Mouse (Mus musculus): ENCODE measurements around the gene Opn1sw. TPM values are rescaled to one million over a fixed set of nuclear protein-coding genes. Genes with fewer than 3 reads are reported as not detected.

The Opn1sw gene
- total and polyA plus RNA-seq, 3 experiments = 0.27 TPM; not detected in 2

DNA sequence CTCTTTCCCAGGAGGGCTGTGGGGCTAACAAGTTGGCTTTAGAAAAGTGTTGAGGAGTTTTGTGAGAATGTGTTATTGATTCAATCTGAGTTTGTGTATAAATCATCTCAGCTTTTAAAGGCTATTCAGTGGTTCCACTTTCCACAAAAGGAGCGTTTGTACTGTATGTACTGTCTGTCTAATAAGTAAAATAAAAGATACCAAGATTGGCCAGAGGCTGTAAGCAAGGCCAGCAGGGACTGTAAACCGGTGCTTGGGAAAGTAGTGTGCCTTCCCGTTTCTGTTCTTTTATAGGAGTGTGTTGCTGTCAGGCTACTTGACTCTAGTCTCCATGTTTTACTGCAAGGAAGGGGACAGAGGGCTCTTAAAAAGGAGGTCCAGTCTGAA is 25.1 kb downstream of the Opn1sw start:
- TF ChIP-seq CTCF (IDR thresholded peaks at IDR 0.05; ENCODE audit: low read depth, low read length) (no peak), TAL1 (conservative IDR thresholded peaks at IDR 0.05; ENCODE audit: low read depth, low read length) (no peak), GATA1 (IDR thresholded peaks at IDR 0.05; ENCODE audit: borderline replicate concordance, low read length) (no peak), GATA2 (IDR thresholded peaks at IDR 0.05; ENCODE audit: borderline replicate concordance, low read depth, low read length) (no peak), POLR2AphosphoS5 (IDR thresholded peaks at IDR 0.05; ENCODE audit: insufficient replicate concordance, low read depth, low read length) (no peak)
- no peaks in the 10 kb centered on the region for H3K9me3 ChIP-seq (replicated peaks)
- no peak overlapping the region for H3K4me3 ChIP-seq (ENCODE audit: low read depth, low read length)
- H3K27me3 ChIP-seq (ENCODE audit: insufficient read depth, low read length) = no peaks in the 10 kb centered on the region
- ATAC-seq (ENCODE audit: extremely low read depth, insufficient number of reproducible peaks, low FRiP score, poor library complexity, severe bottlenecking) (no peak), DNase-seq (ENCODE audit: low spot score) (no peak)
- H3K36me3 ChIP-seq (replicated peaks) = peaks cover 80% of the 10 kb centered on the region
- no peaks in the 10 kb centered on the region for H3K4me1 ChIP-seq (ENCODE audit: insufficient read depth, low read depth, low read length)

DNA sequence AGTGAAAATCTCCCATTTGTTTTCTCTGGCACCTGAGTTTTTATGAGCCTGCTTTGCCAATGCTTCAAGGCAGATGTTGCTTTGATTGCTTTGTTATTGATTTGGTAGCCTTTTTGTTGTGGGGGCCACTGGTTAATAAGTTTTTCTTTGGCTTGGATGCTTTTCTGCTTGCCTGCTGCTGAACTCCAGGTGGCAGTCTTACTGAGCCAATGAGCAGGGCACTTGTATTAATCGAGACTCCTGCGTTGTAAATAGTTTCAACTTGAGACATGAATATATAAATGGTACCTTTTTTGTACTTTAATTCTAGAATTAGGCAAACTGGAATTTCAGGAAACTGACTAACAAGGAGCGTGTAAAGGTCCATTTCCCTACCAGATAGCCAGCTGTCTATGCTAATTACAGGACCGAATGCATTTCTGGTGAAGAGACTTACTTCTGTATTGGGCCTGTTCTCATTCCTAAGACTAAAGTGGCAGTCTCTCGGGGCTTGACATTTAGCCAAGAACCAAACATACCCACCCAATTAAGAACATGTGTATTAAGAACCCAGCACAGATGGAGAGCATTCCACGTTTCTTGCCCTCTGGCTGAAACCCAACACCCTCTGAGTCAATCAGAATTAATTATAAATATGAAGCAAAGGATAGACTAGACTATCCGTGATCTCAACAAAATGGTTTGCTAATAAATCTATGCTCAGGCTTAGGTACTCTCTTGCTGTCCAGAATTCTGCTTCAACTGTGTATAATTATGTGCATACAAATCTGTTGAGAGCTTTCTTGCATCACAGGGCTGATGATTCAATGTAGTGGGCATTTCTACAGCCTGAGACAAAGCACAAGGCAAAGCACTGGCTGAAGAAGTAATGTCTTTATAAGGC is 25.8 kb downstream of the Opn1sw start:
- Histone ChIP-seq H3K36me3 (replicated peaks) (peaks cover 81% of the 10 kb centered on the region), H3K9me3 (replicated peaks) (no peaks in the 10 kb centered on the region), H3K4me3 (ENCODE audit: low read depth, low read length) (no peak overlapping the region), H3K27me3 (ENCODE audit: insufficient read depth, low read length) (no peaks in the 10 kb centered on the region), H3K4me1 (ENCODE audit: insufficient read depth, low read depth, low read length) (0 out of 2 replicates have a peak, but pooled peaks cover under 1% of the 10 kb centered on the region)
- DNase-seq (ENCODE audit: low spot score) (no peak), ATAC-seq (ENCODE audit: extremely low read depth, insufficient number of reproducible peaks, low FRiP score, poor library complexity, severe bottlenecking) (no peak)
- TF ChIP-seq POLR2AphosphoS5 (IDR thresholded peaks at IDR 0.05; ENCODE audit: insufficient replicate concordance, low read depth, low read length) (no peak), GATA2 (IDR thresholded peaks at IDR 0.05; ENCODE audit: borderline replicate concordance, low read depth, low read length) (no peak), GATA1 (IDR thresholded peaks at IDR 0.05; ENCODE audit: borderline replicate concordance, low read length) (no peak), TAL1 (conservative IDR thresholded peaks at IDR 0.05; ENCODE audit: low read depth, low read length) (no peak), CTCF (IDR thresholded peaks at IDR 0.05; ENCODE audit: low read depth, low read length) (no peak)

DNA sequence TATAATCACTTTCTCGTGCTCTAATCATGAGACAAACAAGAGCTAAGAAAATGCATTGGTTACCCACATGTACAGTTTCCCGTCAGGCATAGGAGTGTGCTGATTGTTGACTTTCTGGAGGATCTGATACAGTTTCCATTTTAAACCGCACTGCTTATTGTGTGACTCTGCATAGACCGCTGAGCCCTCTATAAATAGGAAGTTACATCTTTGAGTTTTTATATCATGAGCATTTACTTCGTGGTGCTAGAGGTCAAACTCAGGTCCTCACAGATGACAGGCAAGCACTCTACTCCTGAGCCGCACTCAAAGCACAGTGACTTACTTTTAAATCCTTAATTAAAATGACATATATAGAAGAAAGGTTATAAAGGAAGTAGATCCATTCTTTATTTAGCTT is 28.1 kb downstream of the Opn1sw start:
- Histone ChIP-seq H3K4me3 (ENCODE audit: low read depth, low read length) (no peak overlapping the region), H3K27me3 (ENCODE audit: insufficient read depth, low read length) (no peaks in the 10 kb centered on the region), H3K4me1 (ENCODE audit: insufficient read depth, low read depth, low read length) (peaks cover 2% of the 10 kb centered on the region; the same call in 1 of the 2 replicates), H3K9me3 (replicated peaks) (no peaks in the 10 kb centered on the region), H3K36me3 (replicated peaks) (peaks cover 78% of the 10 kb centered on the region)
- ATAC-seq (ENCODE audit: extremely low read depth, insufficient number of reproducible peaks, low FRiP score, poor library complexity, severe bottlenecking) = no peak
- no peak for DNase-seq (ENCODE audit: low spot score)
- no peak for TF ChIP-seq POLR2AphosphoS5 (IDR thresholded peaks at IDR 0.05; ENCODE audit: insufficient replicate concordance, low read depth, low read length)
- TF ChIP-seq TAL1 (conservative IDR thresholded peaks at IDR 0.05; ENCODE audit: low read depth, low read length) = no peak
- no peak for TF ChIP-seq GATA2 (IDR thresholded peaks at IDR 0.05; ENCODE audit: borderline replicate concordance, low read depth, low read length)
- no peak for TF ChIP-seq GATA1 (IDR thresholded peaks at IDR 0.05; ENCODE audit: borderline replicate concordance, low read length)
- no peak for TF ChIP-seq CTCF (IDR thresholded peaks at IDR 0.05; ENCODE audit: low read depth, low read length)

DNA sequence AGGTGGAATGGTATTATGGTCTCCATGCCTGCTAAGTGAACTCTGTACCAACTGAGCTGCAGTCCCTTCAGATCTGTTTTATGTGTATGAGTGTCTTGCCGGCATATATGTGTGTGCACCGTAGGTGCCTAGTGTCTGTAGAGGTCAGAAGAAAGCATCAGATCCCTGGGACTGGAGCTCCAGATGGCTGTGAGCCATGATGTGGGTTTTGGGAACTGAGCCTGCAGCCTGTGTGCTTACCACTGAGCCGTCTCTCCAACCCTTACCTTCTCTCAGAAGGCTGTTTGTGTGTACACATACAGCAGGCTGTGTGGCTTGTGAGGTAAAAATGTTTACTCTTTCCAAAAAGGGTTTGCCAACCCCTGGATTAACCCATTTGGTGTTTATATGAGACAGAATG is 28.9 kb downstream of the Opn1sw start:
- H3K36me3 ChIP-seq (replicated peaks) = peaks cover 78% of the 10 kb centered on the region
- TF ChIP-seq TAL1 (conservative IDR thresholded peaks at IDR 0.05; ENCODE audit: low read depth, low read length) (no peak), POLR2AphosphoS5 (IDR thresholded peaks at IDR 0.05; ENCODE audit: insufficient replicate concordance, low read depth, low read length) (no peak), GATA1 (IDR thresholded peaks at IDR 0.05; ENCODE audit: borderline replicate concordance, low read length) (no peak), CTCF (IDR thresholded peaks at IDR 0.05; ENCODE audit: low read depth, low read length) (no peak), GATA2 (IDR thresholded peaks at IDR 0.05; ENCODE audit: borderline replicate concordance, low read depth, low read length) (no peak)

DNA sequence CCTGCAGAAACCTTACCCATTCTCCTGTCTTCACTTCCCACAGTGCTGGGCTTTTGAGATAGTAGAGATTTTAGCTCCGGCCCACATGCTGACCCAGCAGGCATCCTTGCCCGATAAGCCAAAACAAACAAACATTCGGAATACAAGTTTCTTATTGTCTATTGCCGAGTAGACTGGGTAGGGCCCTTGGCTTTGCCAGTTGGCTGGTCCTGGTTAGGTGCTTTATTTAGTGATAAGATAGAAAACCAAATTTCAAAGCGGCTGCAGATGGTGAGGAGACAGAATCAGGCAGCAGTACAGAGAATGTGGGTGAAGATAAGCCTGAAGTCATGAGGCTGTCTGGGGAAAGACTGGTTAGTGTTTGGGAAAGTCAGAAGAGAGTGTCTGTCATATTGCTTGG is 35.5 kb downstream of the Opn1sw start:
- H3K4me1 ChIP-seq (ENCODE audit: insufficient read depth, low read depth, low read length) = peaks cover 26% of the 10 kb centered on the region
- H3K27me3 ChIP-seq (ENCODE audit: insufficient read depth, low read length) = no peaks in the 10 kb centered on the region
- DNase-seq (ENCODE audit: low spot score) = peak; percentile 11
- H3K4me3 ChIP-seq (ENCODE audit: low read depth, low read length) = no peak overlapping the region; the same call in 1 of the 2 replicates
- H3K36me3 ChIP-seq (replicated peaks) = peaks cover 33% of the 10 kb centered on the region
- H3K9me3 ChIP-seq (replicated peaks) = no peaks in the 10 kb centered on the region
- TF ChIP-seq CTCF (IDR thresholded peaks at IDR 0.05; ENCODE audit: low read depth, low read length) = no peak
- TF ChIP-seq GATA2 (IDR thresholded peaks at IDR 0.05; ENCODE audit: borderline replicate concordance, low read depth, low read length) = no peak
- TF ChIP-seq TAL1 (conservative IDR thresholded peaks at IDR 0.05; ENCODE audit: low read depth, low read length) = peak; percentile 50; the same call in 1 of the 2 replicates
- no peak for TF ChIP-seq GATA1 (IDR thresholded peaks at IDR 0.05; ENCODE audit: borderline replicate concordance, low read length)
- ATAC-seq (ENCODE audit: extremely low read depth, insufficient number of reproducible peaks, low FRiP score, poor library complexity, severe bottlenecking) = peak; percentile 62

More for the DNA sequence above, 28.9 kb downstream of the Opn1sw start:
- peaks cover 2% of the 10 kb centered on the region; the same call in 1 of the 2 replicates for H3K4me1 ChIP-seq (ENCODE audit: insufficient read depth, low read depth, low read length)
- DNase-seq (ENCODE audit: low spot score) (no peak), ATAC-seq (ENCODE audit: extremely low read depth, insufficient number of reproducible peaks, low FRiP score, poor library complexity, severe bottlenecking) (no peak)
- no peaks in the 10 kb centered on the region for H3K27me3 ChIP-seq (ENCODE audit: insufficient read depth, low read length)
- H3K9me3 ChIP-seq (replicated peaks) = no peaks in the 10 kb centered on the region
- H3K4me3 ChIP-seq (ENCODE audit: low read depth, low read length) = no peak overlapping the region

DNA sequence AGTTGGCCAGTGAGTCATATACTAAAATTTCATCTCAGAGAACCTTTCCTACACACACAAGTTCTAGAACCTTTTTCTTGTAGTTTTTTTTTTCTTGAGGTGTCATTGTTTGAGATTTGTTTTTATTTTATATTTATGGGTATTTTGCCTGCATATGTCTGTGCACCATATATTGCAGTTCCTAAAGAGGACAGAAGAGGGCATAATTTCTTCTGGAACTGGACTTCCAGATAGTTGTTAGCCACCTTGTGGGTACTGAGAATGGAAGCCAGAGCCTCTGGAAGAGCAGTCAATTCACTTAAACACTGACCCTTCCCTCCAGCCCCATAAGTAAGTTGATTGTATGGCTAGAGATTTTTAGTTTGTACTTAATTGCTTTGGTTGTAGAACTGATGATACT is 36.7 kb downstream of the Opn1sw start:
- Histone ChIP-seq H3K9me3 (replicated peaks) (no peaks in the 10 kb centered on the region), H3K4me1 (ENCODE audit: insufficient read depth, low read depth, low read length) (peaks cover 32% of the 10 kb centered on the region), H3K36me3 (replicated peaks) (peaks cover 23% of the 10 kb centered on the region), H3K4me3 (ENCODE audit: low read depth, low read length) (no peak overlapping the region), H3K27me3 (ENCODE audit: insufficient read depth, low read length) (no peaks in the 10 kb centered on the region)
- no peak for ATAC-seq (ENCODE audit: extremely low read depth, insufficient number of reproducible peaks, low FRiP score, poor library complexity, severe bottlenecking)
- no peak for TF ChIP-seq CTCF (IDR thresholded peaks at IDR 0.05; ENCODE audit: low read depth, low read length)
- no peak for TF ChIP-seq GATA1 (IDR thresholded peaks at IDR 0.05; ENCODE audit: borderline replicate concordance, low read length)
- TF ChIP-seq POLR2AphosphoS5 (IDR thresholded peaks at IDR 0.05; ENCODE audit: insufficient replicate concordance, low read depth, low read length) = no peak
- no peak for TF ChIP-seq TAL1 (conservative IDR thresholded peaks at IDR 0.05; ENCODE audit: low read depth, low read length)
- TF ChIP-seq GATA2 (IDR thresholded peaks at IDR 0.05; ENCODE audit: borderline replicate concordance, low read depth, low read length) = no peak
- DNase-seq (ENCODE audit: low spot score) = no peak
